Mouse (Mus musculus): ENCODE results near the gene Setd6.

GRCm38 (mm10) chr8:95711029-95711428 is 4.7 kb upstream of the Setd6 start:
- TF ChIP-seq CTCF (IDR thresholded peaks at IDR 0.05; ENCODE audit: control insufficient read depth, insufficient read depth, insufficient read length) (no peak), CEBPB (IDR thresholded peaks at IDR 0.05; ENCODE audit: low read depth) (no peak), MAX (IDR thresholded peaks at IDR 0.05) (no peak), USF1 (IDR thresholded peaks at IDR 0.05; ENCODE audit: low read depth) (no peak), FOSL1 (IDR thresholded peaks at IDR 0.05; ENCODE audit: insufficient read depth, low read length, poor library complexity, severe bottlenecking) (no peak), MYOD1 (IDR thresholded peaks at IDR 0.05; ENCODE audit: control insufficient read depth, insufficient read length, low read depth) (no peak), MYOG (IDR thresholded peaks at IDR 0.05; ENCODE audit: control insufficient read depth, extremely low read depth, insufficient read length) (no peak)
